Mouse (Mus musculus): ENCODE measurements at regions not wholly inside any gene's neighbourhood (a gene's known extent, or its start where the extent isn't known, plus 50 kb on each side); places are given as distances from the start of the nearest gene placed in this dataset.

- Histone ChIP-seq H3K9me3 (no peaks in the 10 kb centered on the region), H3K27me3 (0 out of 2 replicates have a peak, but pooled peaks cover 4% of the 10 kb centered on the region), H3K4me3 (replicated peaks) (no peak overlapping the region), H3K9ac (replicated peaks) (no peak overlapping the region), H3K27ac (no peak overlapping the region), H3K4me1 (replicated peaks) (no peaks in the 10 kb centered on the region), H3K36me3 (no peaks in the 10 kb centered on the region), H3K4me2 (no peak overlapping the region)
- WGBS, result 46% methylated on average over 5 of the region's 5 CpGs
- ATAC-seq (ENCODE audit: insufficient number of reproducible peaks, insufficient read depth, low FRiP score, low TSS enrichment, low read depth), result peak; percentile 71
Observed at GRCm38 (mm10) chr11:42954169-42954568, 81.4 kb upstream of the Gm9972 start.

- H3K4me2 ChIP-seq, result no peak overlapping the region
- ATAC-seq (ENCODE audit: insufficient number of reproducible peaks, insufficient read depth, low FRiP score, low TSS enrichment, low read depth), result no peak
- H3K36me3 ChIP-seq, result no peaks in the 10 kb centered on the region
- H3K27me3 ChIP-seq, result no peaks in the 10 kb centered on the region
- H3K9me3 ChIP-seq, result no peaks in the 10 kb centered on the region
- 84% methylated on average over 1 of the region's 1 CpGs for WGBS
- no peak overlapping the region for H3K27ac ChIP-seq
- no peak overlapping the region for H3K9ac ChIP-seq (replicated peaks)
- H3K4me1 ChIP-seq (replicated peaks), result no peaks in the 10 kb centered on the region
- H3K4me3 ChIP-seq (replicated peaks), result no peak overlapping the region
Observed at GRCm38 (mm10) chr11:42965732-42966131, 69.8 kb upstream of the Gm9972 start.

- no peaks in the 10 kb centered on the region for H3K27me3 ChIP-seq
- H3K9me3 ChIP-seq, result no peaks in the 10 kb centered on the region
- no peak for ATAC-seq (ENCODE audit: insufficient number of reproducible peaks, insufficient read depth, low FRiP score, low TSS enrichment, low read depth)
- no peak overlapping the region for H3K27ac ChIP-seq
- H3K4me3 ChIP-seq (replicated peaks), result no peak overlapping the region
- H3K4me1 ChIP-seq (replicated peaks), result no peaks in the 10 kb centered on the region
- no peak overlapping the region for H3K4me2 ChIP-seq
- no peaks in the 10 kb centered on the region for H3K36me3 ChIP-seq
- WGBS, result 76% methylated on average over 2 of the region's 2 CpGs
- no peak overlapping the region for H3K9ac ChIP-seq (replicated peaks)
Observed at GRCm38 (mm10) chr11:42978245-42978644, 57.3 kb upstream of the Gm9972 start.
